Mouse (Mus musculus): Measurements from ENCODE around the gene Cytip.

The Cytip gene

GRCm38 (mm10) chr2:58195346-58195745, at the start of gene Cytip:
TSS of gene Cytip (minus strand) at chr2:58195532.
- DNase-seq (ENCODE audit: low read depth): no peak

GRCm38 (mm10) chr2:58240639-58241038, 45.3 kb upstream of the Cytip start:
- no peak for DNase-seq (ENCODE audit: low read depth)

GRCm38 (mm10) chr2:58237487-58237886, 42.2 kb upstream of the Cytip start:
- DNase-seq (ENCODE audit: low read depth): no peak

- DNase-seq (ENCODE audit: low read depth): peak; percentile 82
Observed at GRCm38 (mm10) chr2:58199442-58199841, 4.1 kb upstream of the Cytip start.

- DNase-seq (ENCODE audit: low read depth): no peak
Observed at GRCm38 (mm10) chr2:58196880-58197279, 1.5 kb upstream of the Cytip start.

- DNase-seq (ENCODE audit: low read depth): no peak
Observed at GRCm38 (mm10) chr2:58194422-58195115, 763 bp downstream of the Cytip start.

GRCm38 (mm10) chr2:58192160-58192559, 3.2 kb downstream of the Cytip start:
- no peak for DNase-seq (ENCODE audit: low read depth)

GRCm38 (mm10) chr2:58189501-58189900, 5.8 kb downstream of the Cytip start:
- no peak for DNase-seq (ENCODE audit: low read depth)

GRCm38 (mm10) chr2:58188903-58189302, 6.4 kb downstream of the Cytip start:
- DNase-seq (ENCODE audit: low read depth): no peak

- DNase-seq (ENCODE audit: low read depth): no peak
Observed at GRCm38 (mm10) chr2:58187310-58188051, 7.9 kb downstream of the Cytip start.

GRCm38 (mm10) chr2:58184197-58184596, 11.1 kb downstream of the Cytip start:
- no peak for DNase-seq (ENCODE audit: low read depth)

GRCm38 (mm10) chr2:58183658-58184057, 11.7 kb downstream of the Cytip start:
- no peak for DNase-seq (ENCODE audit: low read depth)

GRCm38 (mm10) chr2:58180776-58181175, 14.6 kb downstream of the Cytip start:
- DNase-seq (ENCODE audit: low read depth): no peak

- DNase-seq (ENCODE audit: low read depth): no peak
Observed at GRCm38 (mm10) chr2:58179056-58179455, 16.3 kb downstream of the Cytip start.

- DNase-seq (ENCODE audit: low read depth): no peak
Observed at GRCm38 (mm10) chr2:58175392-58176291, 19.7 kb downstream of the Cytip start.

GRCm38 (mm10) chr2:58174476-58175286, 20.7 kb downstream of the Cytip start:
- DNase-seq (ENCODE audit: low read depth): no peak

- DNase-seq (ENCODE audit: low read depth): no peak
Observed at GRCm38 (mm10) chr2:58172963-58173362, 22.4 kb downstream of the Cytip start.

GRCm38 (mm10) chr2:58169173-58169572, 26.2 kb downstream of the Cytip start:
- no peak for DNase-seq (ENCODE audit: low read depth)

- no peak for DNase-seq (ENCODE audit: low read depth)
Observed at GRCm38 (mm10) chr2:58167654-58168053, 27.7 kb downstream of the Cytip start.

GRCm38 (mm10) chr2:58166764-58167163, 28.6 kb downstream of the Cytip start:
- no peak for DNase-seq (ENCODE audit: low read depth)

- no peak for DNase-seq (ENCODE audit: low read depth)
Observed at GRCm38 (mm10) chr2:58163457-58164181, 31.7 kb downstream of the Cytip start.
